Mouse (Mus musculus) layer of hippocampus, postnatal 36 days (tissue): ENCODE data around the gene Tex45. TPM values are rescaled to one million over a fixed set of nuclear protein-coding genes. Genes with fewer than 3 reads are reported as not detected.

Experiments used
- total RNA-seq, 2 experiments: library from RNA; stranded (reverse); gene quantifications; 2 replicates each; pipeline ENCODE4 v1.2.3; 2021

The Tex45 gene
- total RNA-seq, 2 experiments from 2014 or later = 0.45 to 0.58 TPM

Other genes starting within 250 kb of the Tex45 start
- gene Insr, start 191.2 kb upstream of the Tex45 start, total RNA-seq = 10 to 100 TPM; 46.9 to 50.3 TPM
- under 1 TPM in 1 of 2 experiments, not detected in 1; 0.25 TPM for gene A430078G23Rik, start 117.4 kb upstream of the Tex45 start, total RNA-seq
- 10 to 100 TPM; 46.0 to 50.5 TPM for gene Arhgef18, start 77.9 kb upstream of the Tex45 start, total RNA-seq
- 1 to 10 TPM in 1 of 2 experiments, under 1 TPM in 1; 0.94 to 1.4 TPM for gene Pex11g, start 3.2 kb upstream of the Tex45 start, total RNA-seq
- 10 to 100 TPM; 28.1 to 31.7 TPM for gene Zfp358, start 22.3 kb downstream of the Tex45 start, total RNA-seq
- gene Mcoln1, start 29.6 kb downstream of the Tex45 start, total RNA-seq = 10 to 100 TPM; 78.4 to 86.6 TPM
- gene Pnpla6, start 44.5 kb downstream of the Tex45 start, total RNA-seq = 10 to 100 TPM; 75.3 to 87.4 TPM
- not detected for gene C330021F23Rik, start 97.1 kb downstream of the Tex45 start, total RNA-seq
- gene Camsap3, start 116.4 kb downstream of the Tex45 start, total RNA-seq = 10 to 100 TPM; 34.4 to 41.0 TPM
- 10 to 100 TPM; 35.6 to 37.6 TPM for gene Xab2, start 150.5 kb downstream of the Tex45 start, total RNA-seq
- 10 to 100 TPM; 84.7 to 95.6 TPM for gene Pet100, start 150.7 kb downstream of the Tex45 start, total RNA-seq
- 1 to 10 TPM; 1.1 to 1.9 TPM for gene Pcp2, start 154.7 kb downstream of the Tex45 start, total RNA-seq
- gene Stxbp2, start 160.1 kb downstream of the Tex45 start, total RNA-seq = 10 to 100 TPM; 36.3 to 47.1 TPM
- 1 to 10 TPM in 1 of 2 experiments, under 1 TPM in 1; 0.46 to 1.5 TPM for gene Retn, start 184.9 kb downstream of the Tex45 start, total RNA-seq
- gene Mcemp1, start 194.9 kb downstream of the Tex45 start, total RNA-seq = under 1 TPM in 1 of 2 experiments, not detected in 1; 0.30 TPM
- gene Fcor, start 201.5 kb downstream of the Tex45 start, total RNA-seq = 10 to 100 TPM; 18.8 to 26.5 TPM
- gene Trappc5, start 205.4 kb downstream of the Tex45 start, total RNA-seq = 10 to 100 TPM; 26.8 to 31.6 TPM
- gene Fcer2a, start 223.3 kb downstream of the Tex45 start, total RNA-seq = not detected
- gene Clec4g, start 249.8 kb downstream of the Tex45 start, total RNA-seq = not detected